Mouse (Mus musculus) activated CD4-positive, CD25-positive, alpha-beta regulatory T cell, adult 9 weeks (primary cell): Measurements from ENCODE around the gene Skint8. TPM values are rescaled to one million over a fixed set of nuclear protein-coding genes. Genes with fewer than 3 reads are reported as not detected.

Experiments used
- polyA plus RNA-seq: library from polyadenylated mRNA; unstranded; fragments of 100-300 nt; shearing (Covaris generic); gene quantifications from one replicate; pipeline ENCODE4 v1.2.1, GENCODE M21; 2017

Skint8 gene
- not detected for polyA plus RNA-seq

GRCm38 (mm10) chr4:111919092-111919491, at the start of gene Skint8:
Gene Skint8, plus strand, starts transcription at chr4:111919392.

GRCm38 (mm10) chr4:111902775-111903174, 16.4 kb upstream of the Skint8 start, which contains the start of gene Slc5a9:
Gene Slc5a9, minus strand, starts transcription at chr4:111902918.

DNA sequence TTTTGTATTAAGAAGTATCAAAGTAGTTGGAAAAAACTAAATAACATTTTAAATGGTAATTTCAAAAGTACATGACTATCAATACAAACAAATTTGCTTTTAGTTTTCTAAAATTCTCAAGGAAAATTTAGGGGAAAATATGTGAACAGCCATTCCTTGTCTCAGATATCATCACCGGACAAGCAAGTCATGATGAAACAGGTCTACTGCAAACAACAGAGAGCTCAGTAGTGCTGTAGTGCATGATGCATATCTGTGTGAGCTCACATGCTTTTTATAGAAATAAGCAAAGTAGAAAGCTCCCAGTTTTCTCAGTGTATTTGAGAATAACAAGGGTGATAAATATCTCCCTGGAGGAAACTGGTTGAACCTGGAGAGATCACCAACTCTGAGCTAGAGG, 53.4 kb downstream of the Skint8 start, which contains the start of gene Skint7:
TSS of gene Skint7 (plus strand) at position 301 of the 400 bp plus-strand sequence.

Other genes starting within 250 kb of the Skint8 start
- 34.0 TPM for gene Spata6, start 199.4 kb upstream of the Skint8 start, polyA plus RNA-seq
- gene Slc5a9, start 16.5 kb upstream of the Skint8 start, polyA plus RNA-seq = not detected
- not detected for gene Skint7, start 53.5 kb downstream of the Skint8 start, polyA plus RNA-seq
- gene Skint1, start 86.9 kb downstream of the Skint8 start, polyA plus RNA-seq = not detected
- not detected for gene Skint4, start 152.6 kb downstream of the Skint8 start, polyA plus RNA-seq